Mouse (Mus musculus) megakaryocyte, embryonic 14.5 days (primary cell): Measurements from ENCODE around the gene Ccr1.

ENCODE experiments used
- FLI1 ChIP-seq: IDR thresholded peaks from 2 replicates; pipeline ENCODE4 v1.6.1; 2012; ENCODE audit warnings: low read length, inconsistent platforms, mixed read lengths
- GATA1 ChIP-seq: IDR thresholded peaks from 3 replicates; pipeline ENCODE4 v1.6.1; 2012; ENCODE audit warnings: mixed read lengths, low read length, inconsistent platforms, borderline replicate concordance

DNA sequence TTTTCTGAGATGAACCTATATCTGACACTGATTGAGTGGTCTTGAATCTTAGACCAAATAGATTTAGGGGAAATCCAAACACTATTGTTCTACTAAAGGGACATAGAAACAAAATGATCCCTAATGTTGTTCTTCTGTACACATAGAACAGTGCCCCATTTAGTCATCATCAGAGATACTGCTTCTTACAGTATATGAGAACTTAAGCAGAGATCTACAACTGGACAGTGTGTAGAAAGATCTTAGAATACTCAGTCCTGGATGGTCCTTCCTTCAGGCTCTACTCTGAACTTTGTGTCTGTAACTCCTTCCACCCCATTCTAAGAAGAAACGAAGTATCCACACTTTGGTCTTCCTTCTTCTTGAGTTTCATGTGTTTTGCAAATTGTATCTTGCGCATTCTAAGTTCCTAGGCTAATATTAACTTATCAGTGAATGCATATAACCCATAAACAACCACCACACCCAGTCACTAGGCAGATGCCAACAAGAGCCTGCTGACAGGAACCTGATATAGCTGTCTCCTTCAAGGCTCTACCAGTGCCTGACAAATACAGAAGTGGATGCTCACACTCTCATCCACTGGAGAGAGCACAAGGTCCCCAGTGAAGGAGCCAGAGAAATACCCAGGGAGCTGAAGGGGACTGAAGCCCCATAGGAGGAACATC is 46.6 kb upstream of the Ccr1 start:
- TF ChIP-seq GATA1 (no peak), FLI1 (no peak)
